7 mouse cellular contexts compared by ENCODE assay signal in genomic region chr19:28679776-28680391, GRCm38 (mm10). TPM values are rescaled to one million over a fixed set of nuclear protein-coding genes. Genes with fewer than 3 reads are reported as not detected.
DNase-seq lines count a peak whose midpoint lies in the region; ATAC-seq and TF ChIP-seq lines count a peak whose summit lies in the region.

Gene Glis3, minus strand, starts transcription at chr19:28680077.

- peak within 1 kb of the TSS; percentile 69 for H3K9ac ChIP-seq in hindbrain, embryonic 13.5 days

- peak; percentile 94 for DNase-seq in NIH3T3 (ENCODE audit: low read depth)
- DNase-seq in adrenal gland, postnatal 36 days = peak; percentile 72 to 83
- DNase-seq in gastrocnemius, adult 18-20 months (ENCODE audit: low spot score) = peak; percentile 23
- DNase-seq in left cerebral cortex, adult 2 months (ENCODE audit: extremely low spot score in 1 of 2, low spot score in 2 of 2) = peak; percentile 22 to 33
- DNase-seq in lung, postnatal 4 days = peak; percentile 75 to 90
- peak; percentile 43 for DNase-seq in right cerebral cortex, postnatal 14 days

- peak within 1 kb of the TSS; percentile 57 for H3K4me3 ChIP-seq in hindbrain, embryonic 13.5 days
- peak within 1 kb of the TSS; percentile 59 for H3K4me3 ChIP-seq in left cerebral cortex, adult 2 months

- no peak for TF ChIP-seq CTCF in left cerebral cortex, adult 2 months (IDR thresholded peaks at IDR 0.05)

- peaks cover 61% of the 10 kb centered on the region for H3K27me3 ChIP-seq in hindbrain, embryonic 13.5 days

- under 1% methylated on average over 57 of the region's 66 CpGs for WGBS in hindbrain, embryonic 13.5 days

- no peak within 1 kb of the TSS for H3K27ac ChIP-seq in hindbrain, embryonic 13.5 days
- H3K27ac ChIP-seq in left cerebral cortex, adult 2 months = 0 out of 2 replicates have a peak within 1 kb of the TSS, but pooled peaks have one; percentile 11

- peak; percentile 90 for ATAC-seq in hindbrain, embryonic 13.5 days (ENCODE audit: low FRiP score)

- H3K9me3 ChIP-seq in hindbrain, embryonic 13.5 days = no peaks in the 10 kb centered on the region

- H3K4me2 ChIP-seq in hindbrain, embryonic 13.5 days = peak within 1 kb of the TSS; percentile 99

- peaks cover 31% of the 10 kb centered on the region for H3K4me1 ChIP-seq in hindbrain, embryonic 13.5 days (replicated peaks)

- intact Hi-C loops in left cerebral cortex, adult 2 months (cut with DNase I) = no loop called here

- no peaks in the 10 kb centered on the region for H3K36me3 ChIP-seq in hindbrain, embryonic 13.5 days

RNA-seq across cellular contexts. Expression of gene Glis3, which starts in this region (rescaled TPM):
- 10 to 100 TPM; 10.5 to 12.1 TPM for total RNA-seq in adrenal gland, postnatal 36 days (2021)
- under 1 TPM; 0.48 to 0.55 TPM for total RNA-seq in gastrocnemius, adult 18-20 months (2021)
- 1.5 and 3.5 TPM in 2 replicates for polyA plus RNA-seq in hindbrain, embryonic 13.5 days (2015; fragmentation: Nextera tagmentation; extraction: Ambion mirVana)
- 1 to 10 TPM; 6.5 to 6.7 TPM for total RNA-seq in left cerebral cortex, adult 2 months (2021)

Comparison
In these comparisons a context has a peak if more than half of its experiments do, and no peak if none do; other contexts are left out.
1. RNA of gene Glis3 (total RNA-seq): 10.5 to 12.1 TPM in adrenal gland, postnatal 36 days and 6.5 to 6.7 TPM in left cerebral cortex, adult 2 months; 0.48 to 0.55 TPM in gastrocnemius, adult 18-20 months; every median in the first group is over 4 times any median in the second.
2. Peak in DNase-seq in gastrocnemius, adult 18-20 months; RNA of the gene not detected or under 1 TPM.
3. DNase-seq: peak in every context shown above with its lines; median percentile 94 in NIH3T3; 82 in lung, postnatal 4 days; 78 in adrenal gland, postnatal 36 days; 43 in right cerebral cortex, postnatal 14 days; 28 in left cerebral cortex, adult 2 months; 23 in gastrocnemius, adult 18-20 months.